Mouse (Mus musculus): ENCODE measurements around the gene Tnfrsf19.

- TF ChIP-seq POLR2A (IDR thresholded peaks at IDR 0.05; ENCODE audit: borderline replicate concordance, extremely low read depth, insufficient read depth, insufficient read length, poor library complexity, severe bottlenecking) = no peak
- TF ChIP-seq CTCF (IDR thresholded peaks at IDR 0.05; ENCODE audit: borderline replicate concordance, extremely low read depth, insufficient read depth, insufficient read length) = no peak
Observed at GRCm38 (mm10) chr14:60957611-60958157, 88.6 kb downstream of the Tnfrsf19 start.
